Mouse (Mus musculus): ENCODE measurements around the gene Ap5z1.

The Ap5z1 gene

DNA sequence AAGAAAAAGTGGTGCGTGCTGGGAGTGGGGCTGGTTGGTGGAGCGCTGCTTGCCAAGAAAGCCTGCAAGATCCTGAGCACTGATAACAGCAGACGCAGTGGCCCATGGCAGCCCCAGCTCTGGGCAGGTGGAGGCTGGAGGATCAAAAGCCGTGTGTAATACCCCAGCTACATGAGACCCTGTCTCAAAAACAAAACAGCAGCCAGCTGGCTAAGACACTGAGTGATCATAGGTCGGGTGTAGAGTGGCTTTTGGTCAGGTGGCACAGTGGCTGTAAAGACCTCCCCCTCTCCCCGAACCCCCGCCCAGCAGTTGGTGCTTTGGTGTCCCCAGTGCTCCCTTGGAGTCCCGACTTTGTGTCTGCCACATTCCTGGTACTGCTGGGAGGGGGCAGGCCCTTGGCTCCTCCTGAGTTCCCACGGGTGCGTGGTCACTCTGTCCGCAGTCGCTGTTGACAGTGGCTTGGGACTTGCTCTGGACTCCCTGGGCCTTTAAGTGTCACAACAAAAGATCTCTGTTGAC is 23.8 kb upstream of the Ap5z1 start:
- DNase-seq (ENCODE audit: low spot score in 2 of 2): peak in 1 of 2 experiments; percentile 76

- DNase-seq (ENCODE audit: low spot score in 2 of 2): peak; percentile 91 to 92
Measured at GRCm38 (mm10) chr5:142440451-142441147, 23.1 kb upstream of the Ap5z1 start.

DNA sequence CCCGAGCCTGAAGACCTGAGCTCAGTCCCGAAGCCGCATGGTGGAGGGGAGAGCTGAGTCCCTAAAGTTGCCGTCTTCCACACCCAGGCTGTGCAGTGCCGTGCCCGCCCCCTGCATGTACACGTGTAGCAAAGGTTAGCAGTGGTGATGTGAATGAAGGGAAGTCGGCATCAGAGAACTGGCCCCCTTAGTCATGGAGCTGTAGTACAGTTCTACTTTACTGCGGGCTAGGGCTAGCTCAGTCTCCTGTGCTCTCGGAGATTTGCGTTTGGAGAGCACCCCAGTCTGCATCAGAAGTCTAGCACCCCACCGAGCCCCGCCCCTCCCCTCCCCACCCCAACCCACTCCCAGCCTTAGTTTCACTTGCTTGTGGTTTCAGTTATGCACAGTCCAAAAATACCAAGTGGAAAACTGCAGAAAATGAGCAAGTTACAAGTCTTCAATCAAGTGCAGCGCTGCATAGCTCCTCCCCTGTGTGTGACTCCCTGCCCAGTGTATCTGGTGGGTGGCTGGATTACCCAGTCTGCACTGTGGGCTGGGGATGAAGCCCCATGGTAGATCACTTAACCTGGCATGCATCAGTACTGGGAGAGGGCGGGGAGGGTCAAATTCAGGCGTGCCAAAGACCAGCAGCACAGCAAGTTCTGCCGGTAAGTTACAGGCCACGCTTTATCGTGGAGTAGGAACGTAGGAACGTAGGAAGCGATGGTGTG is 22.3 kb upstream of the Ap5z1 start:
- DNase-seq (ENCODE audit: low spot score in 2 of 2): peak in 1 of 2 experiments; percentile 76

DNA sequence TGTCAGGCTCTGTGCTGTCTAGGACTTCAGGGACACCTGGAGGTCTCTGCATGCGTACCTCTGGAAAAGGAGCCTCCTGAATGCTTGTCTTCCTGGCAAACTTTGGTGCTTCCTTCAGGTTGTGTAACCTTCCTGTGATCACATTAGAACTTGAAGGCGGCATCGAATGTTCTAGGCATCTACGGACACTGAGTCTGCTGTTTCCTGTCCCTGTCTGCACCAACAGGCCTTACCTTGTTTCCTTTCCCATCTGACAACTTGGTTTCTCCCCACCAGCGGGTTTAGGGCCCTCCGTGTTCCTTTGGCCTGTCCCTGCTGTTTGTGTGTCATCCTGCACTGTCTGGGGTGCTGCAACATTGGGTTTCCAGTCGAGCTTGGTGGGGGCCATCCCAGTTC is 21.7 kb upstream of the Ap5z1 start:
- no peak for DNase-seq (ENCODE audit: low spot score in 2 of 2)

DNA sequence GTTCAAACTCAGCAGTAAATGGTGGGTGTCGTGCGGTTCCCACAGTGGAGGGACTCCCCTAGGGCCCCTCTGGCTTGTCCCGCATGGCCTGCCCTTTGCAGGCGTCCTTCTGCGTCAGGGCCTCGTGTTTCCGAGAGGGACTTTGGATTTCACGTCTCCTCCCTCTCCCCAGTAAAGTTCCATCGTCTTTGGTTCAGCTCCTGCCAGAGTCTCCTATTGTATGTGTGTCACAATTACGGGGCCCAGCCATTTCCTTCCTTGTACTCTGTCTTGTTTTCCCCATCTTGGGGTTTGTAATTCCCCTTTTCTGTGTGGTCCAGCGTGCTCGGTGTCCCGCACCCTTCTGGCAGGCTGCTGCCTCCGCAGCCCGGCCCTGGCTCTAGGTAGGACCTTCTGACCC is 20.2 kb upstream of the Ap5z1 start:
- peak in 1 of 2 experiments; percentile 34 for DNase-seq (ENCODE audit: low spot score in 2 of 2)

DNA sequence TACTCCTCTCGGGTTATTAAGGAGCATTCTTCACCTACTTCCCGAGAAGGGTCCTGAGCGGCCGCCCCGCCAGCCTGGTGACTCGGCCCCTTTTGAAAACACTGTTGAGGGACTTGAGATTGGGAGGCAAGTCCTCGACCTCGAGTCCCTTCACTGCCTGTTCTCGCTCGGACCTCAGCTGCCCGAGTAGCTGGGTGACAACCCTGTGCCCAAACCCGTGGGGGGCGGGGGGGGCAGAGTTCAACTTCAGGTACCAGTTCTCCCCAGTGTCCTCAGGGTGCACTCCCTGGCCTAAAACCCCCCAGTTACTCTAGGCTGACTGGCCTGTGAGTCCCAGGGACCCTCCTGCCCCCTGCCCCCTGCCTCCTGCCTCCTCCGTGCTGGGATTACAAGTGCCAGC is 19.8 kb upstream of the Ap5z1 start:
- no peak for DNase-seq (ENCODE audit: low spot score in 2 of 2)

DNA sequence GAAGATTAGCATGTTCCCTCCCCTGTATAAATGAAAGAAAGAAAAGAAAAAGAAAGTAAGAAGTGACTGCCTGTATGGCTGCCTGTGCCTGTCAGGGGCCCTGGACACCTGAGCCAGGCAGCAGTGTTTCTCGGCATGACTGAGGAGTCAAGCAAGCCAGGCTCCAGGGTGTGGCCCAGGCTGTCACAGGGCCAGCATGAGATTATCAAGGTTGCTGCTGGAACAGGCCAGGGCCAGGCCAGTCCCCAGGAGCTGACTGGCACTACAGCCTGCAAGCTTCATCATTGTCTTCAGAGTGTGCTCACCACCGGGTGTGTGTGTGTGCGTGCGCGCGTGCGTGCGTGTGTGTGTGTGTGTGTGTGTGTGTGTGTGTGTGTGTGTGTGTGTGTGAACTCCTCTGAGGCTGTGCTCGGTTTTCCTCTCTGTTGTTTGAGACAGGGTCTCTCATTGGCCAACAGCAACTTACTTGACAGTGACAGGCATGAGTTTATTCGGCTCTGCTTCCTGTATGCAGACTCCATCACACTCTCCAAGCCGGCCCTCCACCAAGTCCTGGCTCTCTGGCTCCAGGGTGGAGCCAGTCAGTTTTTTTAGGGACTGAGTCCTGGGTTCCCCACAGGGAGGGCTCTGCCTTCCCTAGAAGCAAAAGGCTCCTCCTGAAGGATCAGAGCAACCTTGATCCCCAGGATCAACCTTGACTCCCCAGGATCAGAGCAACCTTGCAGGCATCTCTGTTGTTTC is 18.8 kb upstream of the Ap5z1 start:
- peak in 1 of 2 experiments; percentile 50 for DNase-seq (ENCODE audit: low spot score in 2 of 2)

GRCm38 (mm10) chr5:142445709-142446108 is 18.0 kb upstream of the Ap5z1 start:
- no peak for DNase-seq (ENCODE audit: low spot score in 2 of 2)

GRCm38 (mm10) chr5:142448076-142448475 is 15.7 kb upstream of the Ap5z1 start:
- DNase-seq (ENCODE audit: low spot score in 2 of 2): peak; percentile 89 to 96

- no peak for DNase-seq (ENCODE audit: low spot score in 2 of 2)
Measured at GRCm38 (mm10) chr5:142448623-142449022, 15.1 kb upstream of the Ap5z1 start.

GRCm38 (mm10) chr5:142450846-142451245 is 12.9 kb upstream of the Ap5z1 start:
- DNase-seq (ENCODE audit: low spot score in 2 of 2): no peak

DNA sequence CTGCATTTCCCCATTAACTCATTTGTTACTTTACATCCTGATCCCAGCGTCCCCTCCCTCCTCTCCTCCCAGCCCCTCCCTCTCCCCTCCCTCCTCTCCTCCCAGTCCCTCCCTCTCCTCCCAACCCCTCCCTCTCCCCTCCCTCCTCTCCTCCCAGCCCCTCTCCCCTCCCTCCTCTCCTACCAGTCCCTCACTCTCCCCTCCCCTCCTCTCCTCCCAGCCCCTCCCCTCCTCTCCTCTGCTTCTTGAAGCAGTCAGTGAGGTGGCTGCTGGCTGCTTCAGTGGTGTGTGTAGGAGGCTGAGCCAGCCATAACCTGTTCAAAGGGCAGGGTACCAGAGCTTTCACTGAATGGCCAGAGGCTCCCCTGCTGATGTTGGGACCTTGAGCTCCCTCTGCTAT is 12.0 kb upstream of the Ap5z1 start:
- no peak for DNase-seq (ENCODE audit: low spot score in 2 of 2)

DNA sequence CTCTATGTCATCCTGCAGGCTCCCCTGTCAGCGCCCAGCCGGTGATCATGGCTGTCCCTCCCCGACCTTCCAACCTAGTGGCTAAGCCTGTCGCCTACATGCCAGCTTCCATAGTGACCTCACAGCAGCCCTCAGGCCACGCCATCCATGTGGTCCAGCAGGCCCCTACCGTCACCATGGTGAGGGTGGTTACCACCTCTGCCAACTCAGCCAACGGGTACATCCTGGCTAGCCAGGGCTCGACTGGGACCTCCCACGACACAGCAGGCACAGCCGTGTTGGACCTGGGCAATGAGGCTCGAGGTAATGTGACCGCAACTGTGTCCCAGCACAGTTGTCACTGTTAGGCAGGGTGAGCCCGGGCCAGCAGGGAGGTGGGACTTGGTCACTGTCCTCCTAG is 10.0 kb upstream of the Ap5z1 start:
- no peak for DNase-seq (ENCODE audit: low spot score in 2 of 2)

DNA sequence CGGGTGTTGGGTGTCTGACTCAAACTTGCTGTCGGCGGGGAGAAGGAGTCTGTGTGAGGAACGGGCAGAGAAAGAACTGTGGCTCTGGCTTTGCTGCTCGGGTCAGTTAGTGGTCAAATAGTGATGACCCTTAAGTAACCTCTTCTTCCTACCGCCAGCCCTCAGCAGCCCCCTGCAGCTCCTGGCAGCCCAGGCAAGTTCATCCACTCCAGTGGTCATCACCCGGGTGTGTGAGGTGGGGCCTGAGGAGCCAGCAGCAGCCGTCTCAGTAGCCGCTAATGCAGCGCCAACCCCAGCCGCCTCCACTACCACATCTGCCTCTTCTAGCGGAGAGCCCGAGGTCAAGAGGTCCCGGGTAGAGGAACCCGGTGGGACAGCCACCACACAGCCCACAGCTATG is 7.4 kb upstream of the Ap5z1 start:
- DNase-seq (ENCODE audit: low spot score in 2 of 2): no peak

DNA sequence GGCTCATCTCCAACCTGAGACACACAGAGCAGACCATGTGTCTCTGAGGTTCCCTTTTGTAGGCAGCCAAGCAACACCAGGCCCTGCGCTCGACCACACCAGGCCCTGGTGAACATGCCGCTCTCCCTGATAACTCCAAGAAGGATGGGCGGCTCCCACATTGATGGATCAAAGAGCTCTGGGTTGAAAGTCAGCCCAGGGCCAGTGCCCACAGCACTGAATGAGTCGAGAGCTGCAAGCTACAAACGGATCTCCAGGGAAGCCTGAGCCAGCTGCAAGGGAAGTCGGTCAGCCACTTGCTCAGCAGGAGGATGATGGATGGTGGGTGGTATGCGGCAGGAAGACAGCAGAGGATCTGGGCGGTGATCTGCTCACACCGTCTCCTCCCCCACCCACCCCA is 6.4 kb upstream of the Ap5z1 start:
- no peak for DNase-seq (ENCODE audit: low spot score in 2 of 2)

GRCm38 (mm10) chr5:142458791-142459557 is 4.8 kb upstream of the Ap5z1 start:
- DNase-seq (ENCODE audit: low spot score in 2 of 2): no peak

DNA sequence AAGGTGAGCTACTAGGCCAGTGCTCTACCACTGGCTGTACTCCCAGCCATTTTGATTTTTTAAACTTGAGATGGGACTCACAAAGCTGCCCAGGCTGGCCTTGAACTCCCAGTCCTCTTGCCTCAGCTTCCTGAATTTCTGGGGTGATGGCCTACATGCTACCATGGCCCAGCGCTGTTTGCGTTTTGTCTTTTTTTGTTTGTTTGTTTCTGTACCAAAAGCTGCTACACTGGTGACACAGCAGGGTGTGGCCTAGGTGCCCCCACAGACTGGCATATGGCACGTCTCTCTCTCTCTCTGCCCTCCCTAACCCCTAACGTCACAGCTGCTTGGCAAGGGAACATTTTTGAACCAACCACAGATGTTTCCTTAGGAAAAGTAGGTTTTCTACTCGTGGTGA is 3.9 kb upstream of the Ap5z1 start:
- DNase-seq (ENCODE audit: low spot score in 2 of 2): no peak

DNA sequence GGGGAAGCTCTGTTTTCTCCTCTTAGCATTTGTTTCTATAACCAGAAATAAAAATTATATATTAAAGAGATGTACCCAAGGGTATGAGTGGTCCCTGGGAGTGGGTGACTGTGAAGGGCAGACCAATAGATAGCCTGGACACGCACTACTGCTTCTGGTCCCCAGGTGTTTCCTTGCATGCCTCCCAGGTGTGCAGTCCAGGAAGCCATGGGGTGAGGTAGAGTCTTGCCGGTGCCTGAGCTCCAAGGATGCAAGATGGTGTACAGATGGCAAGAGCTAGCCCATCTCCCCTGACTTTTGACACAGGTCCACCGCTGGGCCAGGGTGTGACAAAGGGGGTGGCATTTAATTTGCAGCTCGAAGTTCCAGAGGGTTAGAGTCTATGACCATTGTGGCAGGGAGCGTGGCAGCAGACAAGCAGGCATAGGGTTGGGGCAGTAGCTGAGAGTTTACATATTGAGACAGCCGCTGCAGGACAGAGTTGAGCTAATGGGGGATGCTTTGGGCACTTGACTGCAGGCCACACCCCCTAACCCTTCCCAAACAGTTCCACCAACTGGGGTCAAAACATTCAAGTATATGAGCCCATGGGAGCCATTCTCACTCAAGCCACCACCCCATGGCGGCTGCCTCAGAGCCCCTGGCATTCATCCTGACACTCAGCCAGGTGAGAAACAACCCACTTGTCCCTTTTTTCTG is 1.7 kb upstream of the Ap5z1 start:
- no peak for DNase-seq (ENCODE audit: low spot score in 2 of 2)

DNA sequence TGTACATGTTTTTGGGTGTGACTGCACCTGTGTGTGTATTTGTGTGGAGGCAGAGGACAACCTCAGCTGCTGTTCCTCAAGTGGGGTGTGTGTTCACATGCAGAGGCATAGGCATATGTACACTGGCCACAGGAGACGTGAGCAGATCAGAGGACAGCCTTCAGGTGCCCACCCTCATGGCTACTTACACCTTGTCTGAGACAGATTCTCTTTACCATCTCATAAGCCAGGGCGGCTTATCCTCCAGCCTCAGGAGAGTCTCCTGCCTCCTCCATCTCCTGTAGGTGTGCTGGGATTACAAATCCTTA is 1.1 kb upstream of the Ap5z1 start:
- no peak for DNase-seq (ENCODE audit: low spot score in 2 of 2)

DNA sequence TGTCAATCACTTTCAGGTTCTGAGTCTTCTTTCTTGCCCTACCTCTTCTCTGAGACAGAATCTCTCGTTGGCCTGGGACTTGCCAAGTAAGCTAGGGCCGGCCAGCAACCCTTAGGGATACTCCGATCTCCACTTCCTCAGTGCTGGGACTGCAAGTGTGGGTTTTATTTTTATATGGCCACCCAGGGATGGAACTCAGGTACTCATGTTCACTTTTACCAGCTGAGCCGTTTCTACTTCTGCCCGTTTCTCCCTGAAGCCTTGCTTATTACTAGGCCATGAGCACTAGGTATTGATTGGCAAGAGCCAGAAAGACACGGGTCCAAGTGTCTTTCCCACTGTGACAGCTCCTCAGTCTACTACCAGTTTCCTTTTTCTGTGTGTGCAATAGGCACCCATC is 733 bp upstream of the Ap5z1 start:
- no peak for DNase-seq (ENCODE audit: low spot score in 2 of 2)

GRCm38 (mm10) chr5:142468375-142468774 is 4.6 kb downstream of the Ap5z1 start:
- no peak for DNase-seq (ENCODE audit: low spot score in 2 of 2)

Data from spleen, postnatal 4 days (tissue).